Mouse (Mus musculus) embryonic facial prominence, embryonic 13.5 days (tissue): ENCODE data around the gene 9930021J03Rik. TPM values are rescaled to one million over a fixed set of nuclear protein-coding genes. Genes with fewer than 3 reads are reported as not detected.

Experiments used
- ATAC-seq: fragments of 200-750 bp; cut with Nextera tagmentation; 2 replicates; pipeline ENCODE4 v1.8.0; 2017; ENCODE audit warnings: low read depth; ENCODE audit not compliant: insufficient number of reproducible peaks, insufficient read depth, low FRiP score, low TSS enrichment
- H3K27ac ChIP-seq: fragments of 300-500 bp; sonication (generic); 2 replicates; pipeline ENCODE4 v1.5.1; 2015; ENCODE audit warnings: moderate library complexity, mild to moderate bottlenecking, inconsistent platforms
- H3K27me3 ChIP-seq: fragments of 300-500 bp; sonication (generic); 2 replicates; pipeline ENCODE4 v1.6.1; 2015; ENCODE audit warnings: mild to moderate bottlenecking, inconsistent platforms
- H3K36me3 ChIP-seq: fragments of 300-500 bp; sonication (generic); 2 replicates; pipeline ENCODE4 v1.6.1; 2015; ENCODE audit warnings: mild to moderate bottlenecking, inconsistent platforms
- H3K4me1 ChIP-seq: fragments of 300-500 bp; sonication (generic); 2 replicates; pipeline ENCODE4 v1.6.1; 2015; ENCODE audit warnings: inconsistent platforms
- H3K4me2 ChIP-seq: fragments of 300-500 bp; sonication (generic); 2 replicates; pipeline ENCODE4 v1.6.1; 2015; ENCODE audit warnings: moderate library complexity, mild to moderate bottlenecking, inconsistent platforms
- H3K4me3 ChIP-seq: fragments of 300-500 bp; sonication (generic); 2 replicates; pipeline ENCODE4 v1.5.1; 2015; ENCODE audit warnings: mild to moderate bottlenecking, inconsistent platforms
- H3K9ac ChIP-seq: fragments of 300-500 bp; sonication (generic); 2 replicates; pipeline ENCODE4 v1.6.1; 2015; ENCODE audit warnings: mild to moderate bottlenecking, inconsistent platforms
- H3K9me3 ChIP-seq: fragments of 300-500 bp; sonication (generic); 2 replicates; pipeline ENCODE4 v1.6.1; 2016; ENCODE audit warnings: inconsistent platforms
- WGBS: fragments of 180-500 bp; shearing (Covaris S2); methylation state at CpG from one replicate; pipeline ENCODE4 v1.1.7; 2015; ENCODE audit warnings: mixed read lengths; 5-methylcytosine and 5-hydroxymethylcytosine counted together
- polyA plus RNA-seq: library from polyadenylated mRNA; unstranded; fragments of >200 nt; fragmentation: Nextera tagmentation; extraction: Ambion mirVana; gene quantifications from 2 replicates; pipeline ENCODE4 v1.2.1, GENCODE M21; 2015

9930021J03Rik gene
- polyA plus RNA-seq, 1 experiment from 2014 or later = 8.2 TPM

DNA sequence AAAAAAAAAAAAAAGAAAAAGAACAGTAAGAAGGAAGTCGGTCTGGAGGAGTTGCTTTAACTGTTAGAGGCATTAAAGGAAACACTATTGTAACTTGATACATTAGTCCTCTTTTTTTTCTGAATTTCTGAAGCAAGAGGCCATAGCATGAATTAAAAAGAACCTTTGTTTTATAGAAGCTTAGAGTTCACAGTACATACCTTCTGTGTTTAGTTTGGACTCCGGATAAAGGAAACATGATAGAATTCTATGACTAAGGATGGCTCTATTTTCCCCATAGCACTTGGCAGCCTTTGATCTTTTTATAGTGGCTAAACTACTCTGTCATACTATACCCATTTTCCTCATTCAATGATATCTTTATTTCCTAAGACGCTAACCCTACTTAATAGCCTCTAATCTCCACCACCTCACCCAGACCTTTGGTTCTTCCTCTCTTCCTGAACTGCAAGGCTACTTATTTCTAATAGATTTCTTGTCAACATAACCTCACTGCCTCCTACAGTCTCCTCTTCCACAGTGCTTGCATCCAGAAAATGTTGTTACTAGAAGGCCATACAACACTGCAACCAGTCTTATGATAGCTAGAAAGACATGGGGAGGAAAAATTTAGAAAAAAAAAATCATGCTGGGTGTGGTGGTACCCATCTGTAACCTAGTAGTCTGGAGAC is 29.7 kb upstream of the 9930021J03Rik start:
- Histone ChIP-seq H3K4me1 (0 out of 2 replicates have a peak, but pooled peaks cover 4% of the 10 kb centered on the region), H3K27me3 (no peaks in the 10 kb centered on the region), H3K36me3 (no peaks in the 10 kb centered on the region), H3K9me3 (no peaks in the 10 kb centered on the region), H3K9ac (no peak overlapping the region), H3K4me2 (no peak overlapping the region), H3K4me3 (no peak overlapping the region), H3K27ac (no peak overlapping the region)
- no peak for ATAC-seq
- WGBS = 31% methylated on average over 3 of the region's 3 CpGs

DNA sequence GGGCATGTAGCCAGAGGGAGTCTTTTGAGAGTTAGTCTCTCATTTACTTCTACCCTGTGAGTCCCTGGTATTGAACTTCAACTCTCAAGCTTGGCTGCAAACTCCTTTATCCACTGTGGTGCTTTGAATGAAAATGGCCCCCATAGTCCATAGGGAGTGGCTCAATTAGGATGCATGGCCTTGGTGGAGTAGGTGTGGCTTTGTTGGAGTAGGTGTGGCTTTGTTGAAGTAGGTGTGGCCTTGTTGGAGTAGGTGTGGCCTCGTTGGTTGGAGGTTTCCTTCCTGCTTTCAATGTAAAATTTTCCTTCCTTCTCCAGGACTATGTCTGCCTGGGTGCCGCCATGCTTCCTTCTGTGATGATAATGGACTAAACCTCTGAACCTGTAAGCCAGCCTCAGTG is 25.1 kb upstream of the 9930021J03Rik start:
- ATAC-seq = no peak
- no peak overlapping the region for H3K9ac ChIP-seq
- H3K36me3 ChIP-seq = no peaks in the 10 kb centered on the region
- no peaks in the 10 kb centered on the region for H3K4me1 ChIP-seq
- no peaks in the 10 kb centered on the region for H3K9me3 ChIP-seq
- no peak overlapping the region for H3K27ac ChIP-seq
- H3K27me3 ChIP-seq = no peaks in the 10 kb centered on the region
- WGBS = 79% methylated on average over 2 of the region's 2 CpGs
- H3K4me3 ChIP-seq = no peak overlapping the region
- no peak overlapping the region for H3K4me2 ChIP-seq

DNA sequence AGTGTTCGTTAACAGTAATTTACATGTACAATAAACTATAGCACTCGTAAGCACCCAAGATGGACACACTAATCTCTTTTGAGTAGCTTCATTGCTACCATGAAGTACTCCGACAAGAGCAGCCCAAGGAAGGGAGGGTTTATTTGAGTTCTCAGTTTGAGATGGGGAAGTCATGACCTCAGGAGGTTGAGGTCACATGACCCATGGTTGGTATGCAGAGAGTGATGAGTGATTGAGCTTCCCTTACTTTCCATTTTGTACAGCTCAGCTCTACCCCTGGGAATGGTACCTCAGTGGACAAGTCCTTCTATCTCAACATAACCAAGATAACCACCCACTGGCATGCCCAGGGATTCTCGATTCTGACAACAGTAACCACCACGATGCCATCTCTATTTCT is 22.8 kb upstream of the 9930021J03Rik start:
- Histone ChIP-seq H3K36me3 (no peaks in the 10 kb centered on the region), H3K4me1 (no peaks in the 10 kb centered on the region), H3K27ac (no peak overlapping the region), H3K9ac (no peak overlapping the region), H3K9me3 (no peaks in the 10 kb centered on the region), H3K27me3 (no peaks in the 10 kb centered on the region), H3K4me2 (no peak overlapping the region), H3K4me3 (no peak overlapping the region)
- 80% methylated on average over 5 of the region's 5 CpGs for WGBS
- ATAC-seq = no peak

GRCm38 (mm10) chr19:29826686-29827085 is 20.9 kb upstream of the 9930021J03Rik start:
- no peak overlapping the region for H3K4me3 ChIP-seq
- H3K36me3 ChIP-seq = no peaks in the 10 kb centered on the region
- 82% methylated on average over 1 of the region's 1 CpGs for WGBS
- H3K4me1 ChIP-seq = no peaks in the 10 kb centered on the region
- no peak for ATAC-seq
- H3K27me3 ChIP-seq = no peaks in the 10 kb centered on the region
- H3K4me2 ChIP-seq = no peak overlapping the region
- H3K9me3 ChIP-seq = no peaks in the 10 kb centered on the region
- no peak overlapping the region for H3K27ac ChIP-seq
- H3K9ac ChIP-seq = no peak overlapping the region

DNA sequence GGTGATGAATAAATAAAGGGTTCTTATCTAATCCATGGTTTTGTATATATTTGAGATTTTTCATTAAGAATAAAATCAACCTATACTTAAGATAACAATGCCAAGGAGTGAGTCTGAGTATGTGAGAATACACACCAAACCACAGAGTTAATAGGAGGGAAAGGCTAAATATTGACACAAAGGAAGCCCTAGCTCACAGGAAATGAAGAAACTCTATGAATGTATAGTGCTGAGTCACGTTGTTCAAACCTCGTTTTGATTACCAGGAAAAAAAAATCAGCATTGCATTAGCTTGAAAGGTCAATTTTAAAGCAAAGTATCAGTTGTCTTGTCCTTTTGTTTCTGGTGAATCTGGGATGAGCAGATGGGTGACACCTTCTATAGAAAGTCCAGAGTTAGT is 19.2 kb upstream of the 9930021J03Rik start:
- Histone ChIP-seq H3K9ac (no peak overlapping the region), H3K9me3 (no peaks in the 10 kb centered on the region), H3K4me3 (no peak overlapping the region), H3K27ac (no peak overlapping the region), H3K27me3 (no peaks in the 10 kb centered on the region), H3K36me3 (no peaks in the 10 kb centered on the region), H3K4me2 (no peak overlapping the region), H3K4me1 (no peaks in the 10 kb centered on the region)
- 66% methylated on average over 2 of the region's 2 CpGs for WGBS
- no peak for ATAC-seq

DNA sequence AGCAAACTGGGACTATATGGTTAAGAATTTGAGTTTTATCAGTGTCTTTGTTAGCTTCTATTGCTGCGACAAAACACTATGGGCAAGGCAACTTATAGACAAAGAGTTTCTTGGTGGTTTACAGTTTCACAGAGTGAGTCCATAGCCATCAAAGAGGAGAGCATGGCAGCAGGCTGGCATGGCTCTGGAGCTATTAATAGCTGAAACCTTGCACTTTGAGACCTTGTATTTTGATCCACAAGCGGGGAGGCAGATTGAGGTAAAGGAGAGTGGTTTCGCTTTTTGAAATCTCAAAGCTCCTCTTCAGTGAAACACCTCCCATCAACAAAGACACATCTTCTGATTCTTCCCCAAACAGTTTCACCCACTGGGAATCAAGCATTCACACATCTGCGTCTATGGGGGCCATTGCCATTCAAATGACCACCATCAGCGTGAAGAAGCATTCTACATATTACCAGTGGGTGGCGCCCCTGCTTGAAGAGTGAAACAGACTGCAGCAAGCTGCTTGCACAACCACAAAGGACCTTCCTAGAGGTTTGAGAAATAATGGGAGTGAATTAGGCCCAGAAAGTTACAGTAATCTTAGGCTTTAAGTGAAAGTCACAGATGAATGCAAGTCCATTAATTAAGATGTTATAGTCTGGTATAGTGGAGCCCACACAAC is 18.4 kb upstream of the 9930021J03Rik start:
- Histone ChIP-seq H3K36me3 (no peaks in the 10 kb centered on the region), H3K9me3 (no peaks in the 10 kb centered on the region), H3K27me3 (no peaks in the 10 kb centered on the region), H3K27ac (no peak overlapping the region), H3K4me2 (no peak overlapping the region), H3K4me3 (no peak overlapping the region), H3K4me1 (no peaks in the 10 kb centered on the region), H3K9ac (no peak overlapping the region)
- ATAC-seq = no peak
- WGBS = 49% methylated on average over 6 of the region's 6 CpGs

- H3K9me3 ChIP-seq = no peaks in the 10 kb centered on the region
- WGBS = 67% methylated on average over 12 of the region's 12 CpGs
- ATAC-seq = no peak
- H3K36me3 ChIP-seq = no peaks in the 10 kb centered on the region
- H3K27me3 ChIP-seq = no peaks in the 10 kb centered on the region
- no peak overlapping the region for H3K4me2 ChIP-seq
- no peak overlapping the region for H3K4me3 ChIP-seq
- no peaks in the 10 kb centered on the region for H3K4me1 ChIP-seq
- no peak overlapping the region for H3K27ac ChIP-seq
- H3K9ac ChIP-seq = no peak overlapping the region
Observed at GRCm38 (mm10) chr19:29823456-29824010, 17.7 kb upstream of the 9930021J03Rik start.

GRCm38 (mm10) chr19:29820966-29821365 is 15.2 kb upstream of the 9930021J03Rik start:
- no peaks in the 10 kb centered on the region for H3K9me3 ChIP-seq
- H3K27ac ChIP-seq = no peak overlapping the region
- H3K4me1 ChIP-seq = no peaks in the 10 kb centered on the region
- H3K36me3 ChIP-seq = no peaks in the 10 kb centered on the region
- H3K4me2 ChIP-seq = no peak overlapping the region
- ATAC-seq = no peak
- no peak overlapping the region for H3K4me3 ChIP-seq
- H3K9ac ChIP-seq = no peak overlapping the region
- no peaks in the 10 kb centered on the region for H3K27me3 ChIP-seq

- H3K9ac ChIP-seq = peak within 1 kb of the TSS; percentile 82
- ATAC-seq = peak; percentile 91
- peaks cover 12% of the 10 kb centered on the region for H3K4me1 ChIP-seq
- H3K4me2 ChIP-seq = peak within 1 kb of the TSS; percentile 68
- WGBS = under 1% methylated on average over 47 of the region's 47 CpGs
- H3K4me3 ChIP-seq = peak within 1 kb of the TSS; percentile 68
- no peaks in the 10 kb centered on the region for H3K27me3 ChIP-seq
- H3K9me3 ChIP-seq = no peaks in the 10 kb centered on the region
- peaks cover 27% of the 10 kb centered on the region for H3K36me3 ChIP-seq
- H3K27ac ChIP-seq = peak within 1 kb of the TSS; percentile 58; the same call in 1 of the 2 replicates
Observed at GRCm38 (mm10) chr19:29812581-29813460, 7.0 kb upstream of the 9930021J03Rik start, which contains the start of gene Ranbp6. Gene Ranbp6, minus strand, starts transcription at chr19:29812974.

GRCm38 (mm10) chr19:29810022-29810421 is 4.2 kb upstream of the 9930021J03Rik start:
- H3K36me3 ChIP-seq = peaks cover 27% of the 10 kb centered on the region
- H3K4me3 ChIP-seq = no peak overlapping the region
- H3K9ac ChIP-seq = no peak overlapping the region
- no peak overlapping the region for H3K27ac ChIP-seq
- no peak overlapping the region for H3K4me2 ChIP-seq
- ATAC-seq = no peak
- H3K27me3 ChIP-seq = no peaks in the 10 kb centered on the region
- 92% methylated on average over 5 of the region's 5 CpGs for WGBS
- H3K9me3 ChIP-seq = no peaks in the 10 kb centered on the region
- H3K4me1 ChIP-seq = peaks cover 15% of the 10 kb centered on the region

- H3K27ac ChIP-seq = peak overlapping the region; percentile 96
- H3K4me1 ChIP-seq = peaks cover 16% of the 10 kb centered on the region
- peak overlapping the region; percentile 68 for H3K4me2 ChIP-seq
- peak; percentile 73 for ATAC-seq
- H3K36me3 ChIP-seq = peaks cover 14% of the 10 kb centered on the region
- under 1% methylated on average over 70 of the region's 72 CpGs for WGBS
- no peaks in the 10 kb centered on the region for H3K9me3 ChIP-seq
- peak overlapping the region; percentile 91 for H3K9ac ChIP-seq
- peak overlapping the region; percentile 97 for H3K4me3 ChIP-seq
- no peaks in the 10 kb centered on the region for H3K27me3 ChIP-seq
Observed at GRCm38 (mm10) chr19:29805101-29805916, 480 bp downstream of the 9930021J03Rik start.
